Mouse (Mus musculus) gastrocnemius, postnatal 4 days (tissue): ENCODE results near the gene Fpgs. TPM values are rescaled to one million over a fixed set of nuclear protein-coding genes. Genes with fewer than 3 reads are reported as not detected.

ENCODE experiments used
- DNase-seq, 2 experiments: peaks; one replicate each; pipeline ENCODE4 v3.0.0; 2021 to 2022; ENCODE audit warnings: low spot score in 2 of 2, mixed read lengths in 2 of 2
- total RNA-seq, 2 experiments: library from RNA; stranded (reverse); gene quantifications; 2 replicates each; pipeline ENCODE4 v1.2.3; 2021

Fpgs gene
- total RNA-seq, 2 experiments from 2014 or later = 18.7 to 22.4 TPM

- no peak for DNase-seq
Measured at GRCm38 (mm10) chr2:32671907-32672595, 31.9 kb downstream of the Fpgs start.

- no peak for DNase-seq
Measured at GRCm38 (mm10) chr2:32671147-32671546, 32.8 kb downstream of the Fpgs start.

- DNase-seq = no peak
Measured at GRCm38 (mm10) chr2:32669876-32670275, 34.1 kb downstream of the Fpgs start.

- DNase-seq = no peak
Measured at GRCm38 (mm10) chr2:32668176-32668575, 35.8 kb downstream of the Fpgs start.

- no peak for DNase-seq
Measured at GRCm38 (mm10) chr2:32667775-32668174, 36.2 kb downstream of the Fpgs start.

- no peak for DNase-seq
Measured at GRCm38 (mm10) chr2:32665853-32666252, 38.1 kb downstream of the Fpgs start.

- DNase-seq = no peak
Measured at GRCm38 (mm10) chr2:32665345-32665744, 38.6 kb downstream of the Fpgs start.

- DNase-seq = no peak
Measured at GRCm38 (mm10) chr2:32662291-32662690, 41.7 kb downstream of the Fpgs start.

- DNase-seq = no peak
Measured at GRCm38 (mm10) chr2:32661509-32662107, 42.3 kb downstream of the Fpgs start.

- no peak for DNase-seq
Measured at GRCm38 (mm10) chr2:32658873-32659272, 45.1 kb downstream of the Fpgs start.

- DNase-seq = no peak
Measured at GRCm38 (mm10) chr2:32655826-32656225, 48.1 kb downstream of the Fpgs start.

GRCm38 (mm10) chr2:32655394-32655744 is 48.6 kb downstream of the Fpgs start:
- no peak for DNase-seq

- DNase-seq = no peak
Measured at GRCm38 (mm10) chr2:32654743-32655393, 49.1 kb downstream of the Fpgs start.

- no peak for DNase-seq
Measured at GRCm38 (mm10) chr2:32653764-32654163, 50.2 kb downstream of the Fpgs start.

GRCm38 (mm10) chr2:32647366-32647765 is 56.6 kb downstream of the Fpgs start:
- DNase-seq = no peak

GRCm38 (mm10) chr2:32646379-32647056 is 57.4 kb downstream of the Fpgs start, which contains the start of gene Eng:
Gene Eng, plus strand, starts transcription at chr2:32646595.
- DNase-seq = peak in 1 of 2 experiments; percentile 71

GRCm38 (mm10) chr2:32645647-32646046 is 58.3 kb downstream of the Fpgs start:
- DNase-seq = no peak

- no peak for DNase-seq
Measured at GRCm38 (mm10) chr2:32644799-32645475, 59.0 kb downstream of the Fpgs start.

GRCm38 (mm10) chr2:32644083-32644482 is 59.9 kb downstream of the Fpgs start:
- no peak for DNase-seq

GRCm38 (mm10) chr2:32642813-32643212 is 61.1 kb downstream of the Fpgs start:
- DNase-seq = peak in 1 of 2 experiments; percentile 50

- DNase-seq = no peak
Measured at GRCm38 (mm10) chr2:32641810-32642209, 62.1 kb downstream of the Fpgs start.
